Mouse (Mus musculus): Measurements from ENCODE around the gene Traf3ip3. TPM values are rescaled to one million over a fixed set of nuclear protein-coding genes. Genes with fewer than 3 reads are reported as not detected.
A peak's percentile ranks its signal among the peaks of the same experiment; 100 is the strongest.

Traf3ip3 gene
- total and polyA plus RNA-seq, 3 experiments, result 5.2 to 9.7 TPM; not detected in 1

DNA sequence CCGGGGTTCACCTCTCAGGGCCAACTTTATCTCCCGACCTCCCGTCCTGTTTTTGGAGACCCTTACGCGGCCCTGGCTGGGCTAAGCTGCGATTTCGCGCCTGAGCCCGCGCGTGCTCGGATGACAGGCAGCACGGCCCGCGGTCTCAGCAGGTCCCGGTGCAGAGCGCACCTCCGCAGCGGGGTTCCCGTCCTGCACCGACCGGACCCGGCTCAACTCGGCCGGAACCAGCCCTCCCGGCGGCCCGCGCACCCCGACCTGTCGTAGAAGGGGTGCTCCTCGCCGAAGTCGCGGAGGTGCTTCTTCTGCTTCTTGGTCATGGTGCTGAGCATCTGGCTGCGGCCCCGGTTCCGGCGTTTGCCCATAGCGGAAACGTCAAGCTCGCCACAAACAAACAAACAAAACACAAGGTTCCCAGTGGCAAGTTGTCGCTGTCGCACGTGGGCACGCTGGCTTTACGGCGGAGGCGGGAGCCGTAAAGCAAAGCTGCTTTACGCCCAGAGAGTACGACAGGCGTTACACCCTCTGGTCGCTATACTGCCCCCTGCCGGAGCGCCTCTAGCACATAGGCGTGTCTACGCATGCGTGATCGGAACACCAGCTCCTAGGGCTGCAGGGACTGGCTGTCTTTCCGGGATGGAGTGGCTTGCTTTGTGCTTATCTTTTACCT lies 71.6 kb downstream of the Traf3ip3 start, which contains the start of gene Diexf (continued):
- TF ChIP-seq KAT2A (conservative IDR thresholded peaks at IDR 0.05; ENCODE audit: low read depth, low read length), result peak; percentile 88
- no peak for TF ChIP-seq JUND (IDR thresholded peaks at IDR 0.05; ENCODE audit: low read depth, low read length)
- no peak; a peak in 1 of 4 replicates for TF ChIP-seq EP300 (IDR thresholded peaks at IDR 0.05; ENCODE audit: low read depth in 1 of 2, low read length in 2 of 2)
- TF ChIP-seq USF1 (IDR thresholded peaks at IDR 0.05; ENCODE audit: low read depth, low read length), result peak; percentile 77
- peak; percentile 94 for TF ChIP-seq HCFC1 (IDR thresholded peaks at IDR 0.05; ENCODE audit: low read depth, low read length)
- peak; percentile 81 for TF ChIP-seq NELFE (IDR thresholded peaks at IDR 0.05; ENCODE audit: low read depth, low read length)
- peak; percentile 58; the same call in 1 of the 2 replicates for TF ChIP-seq TCF12 (IDR thresholded peaks at IDR 0.05; ENCODE audit: low read depth, low read length)
- no peak; the same call in 1 of the 2 replicates for TF ChIP-seq ZMIZ1 (IDR thresholded peaks at IDR 0.05; ENCODE audit: low read depth, low read length)
- TF ChIP-seq MAFK (IDR thresholded peaks at IDR 0.05; ENCODE audit: borderline replicate concordance, low read depth, low read length), result no peak
- 0 out of 2 replicates have a peak, but pooled peaks have one; percentile 18 for TF ChIP-seq ETS1 (IDR thresholded peaks at IDR 0.05; ENCODE audit: low read depth, low read length)
- TF ChIP-seq RAD21 (IDR thresholded peaks at IDR 0.05; ENCODE audit: low read depth, low read length), result peak; percentile 2
- TF ChIP-seq ELF1 (IDR thresholded peaks at IDR 0.05; ENCODE audit: low read depth, low read length), result peak; percentile 74
- peak; percentile 99 for TF ChIP-seq MYC (IDR thresholded peaks at IDR 0.05; ENCODE audit: low read depth, low read length)
- TF ChIP-seq BHLHE40 (IDR thresholded peaks at IDR 0.05; ENCODE audit: borderline replicate concordance, low read depth, low read length), result 0 out of 2 replicates have a peak, but pooled peaks have one; percentile 44
- no peak for TF ChIP-seq RCOR1 (IDR thresholded peaks at IDR 0.05; ENCODE audit: low read depth, low read length)
- TF ChIP-seq CTCF (IDR thresholded peaks at IDR 0.05 in 2 of 3, conservative IDR thresholded peaks at IDR 0.05 in 1 of 3; ENCODE audit: control insufficient read depth in 1 of 3, insufficient read depth in 1 of 3, low read depth in 2 of 3, low read length in 3 of 3, poor library complexity in 1 of 3, severe bottlenecking in 1 of 3), result peak; percentile 82 to 93 (median 91)
- TF ChIP-seq NRF1 (IDR thresholded peaks at IDR 0.05; ENCODE audit: insufficient read depth, low read depth, low read length, poor library complexity, severe bottlenecking), result peak; percentile 81
- TF ChIP-seq MXI1 (IDR thresholded peaks at IDR 0.05; ENCODE audit: low read depth, low read length), result peak; percentile 99

DNA sequence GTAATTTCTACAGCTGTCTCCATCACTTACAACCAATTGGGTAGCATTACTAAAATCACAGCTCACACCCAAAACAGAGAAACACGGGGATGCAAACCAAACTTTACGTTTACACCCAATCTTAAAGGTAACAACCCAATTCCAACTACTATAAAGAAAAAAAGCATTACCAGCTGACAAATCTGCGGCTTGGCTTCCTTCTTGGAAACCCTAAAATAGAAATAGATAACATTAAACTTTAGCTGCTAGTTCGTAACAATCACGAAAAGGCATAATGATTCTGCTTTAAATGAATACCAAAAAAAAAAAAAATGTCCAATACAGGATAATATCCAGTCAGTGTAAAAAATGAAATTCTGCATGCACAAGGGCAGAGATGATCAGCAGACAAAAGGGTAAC lies 72.2 kb downstream of the Traf3ip3 start:
- peak; percentile 72; the same call in 1 of the 2 replicates for TF ChIP-seq RCOR1 (IDR thresholded peaks at IDR 0.05; ENCODE audit: low read depth, low read length)
- no peak for TF ChIP-seq SIN3A (IDR thresholded peaks at IDR 0.05; ENCODE audit: low read length)
- TF ChIP-seq ETS1 (IDR thresholded peaks at IDR 0.05; ENCODE audit: low read depth, low read length), result 0 out of 2 replicates have a peak, but pooled peaks have one; percentile 36
- TF ChIP-seq MEF2A (IDR thresholded peaks at IDR 0.05; ENCODE audit: extremely low read depth, insufficient replicate concordance, low read depth, low read length, poor library complexity, severe bottlenecking), result peak; percentile 80; the same call in 1 of the 2 replicates
- no peaks in the 10 kb centered on the region for H3K9me3 ChIP-seq (replicated peaks; ENCODE audit: insufficient read depth, low read length)
- H3K36me3 ChIP-seq (ENCODE audit: control insufficient read depth in 1 of 2, insufficient read depth in 2 of 2, low read length in 2 of 2), result peaks cover 8 to 22% of the 10 kb centered on the region in 2 experiments
- DNase-seq (ENCODE audit: low read depth, low spot score), result no peak
- peaks cover 2 to 16% of the 10 kb centered on the region in 2 experiments; a peak in 3 of 4 replicates for H3K4me1 ChIP-seq (ENCODE audit: control insufficient read depth in 1 of 2, insufficient read depth in 2 of 2, low read length in 2 of 2)
- no peaks in the 10 kb centered on the region for H3K27me3 ChIP-seq (ENCODE audit: control insufficient read depth in 1 of 2, insufficient read depth in 2 of 2, low read length in 2 of 2)
- H3K79me2 ChIP-seq (ENCODE audit: control insufficient read depth, insufficient read depth, low read length, poor library complexity), result peaks cover 27% of the 10 kb centered on the region
- H3K27ac ChIP-seq (ENCODE audit: control insufficient read depth, low read depth, low read length), result peak overlapping the region; percentile 53
- H3K4me3 ChIP-seq (ENCODE audit: control insufficient read depth in 1 of 2, insufficient read depth in 1 of 2, low read depth in 2 of 2, low read length in 2 of 2), result peak overlapping the region; percentile 78 to 99
- peak overlapping the region; percentile 94 for H3K9ac ChIP-seq (ENCODE audit: control insufficient read depth, low read depth, low read length, poor library complexity, severe bottlenecking)

All from MEL (cell line).